Mouse (Mus musculus): ENCODE data around the gene 6030445D17Rik.

DNA sequence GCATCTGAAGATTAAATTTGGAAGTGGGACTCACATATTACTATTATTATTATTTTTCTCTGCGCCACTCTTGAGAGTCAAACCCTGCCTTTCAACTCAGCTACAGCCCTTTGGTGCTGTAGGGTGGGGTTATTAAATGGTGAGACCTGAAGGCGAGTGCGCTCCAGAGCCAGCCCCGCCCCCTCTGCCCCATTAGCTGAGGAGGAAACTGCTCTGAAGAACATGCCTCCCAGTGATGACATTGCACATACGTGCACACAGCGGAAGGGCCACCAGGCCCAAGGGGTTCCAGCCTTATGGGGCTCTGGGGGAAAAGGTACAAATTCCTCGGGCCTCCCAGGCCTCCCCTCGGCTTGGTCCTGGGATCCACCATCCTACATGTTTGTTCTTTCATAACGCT, 46.6 kb upstream of the 6030445D17Rik start:
- TF ChIP-seq POLR2A (IDR thresholded peaks at IDR 0.05; ENCODE audit: borderline replicate concordance, control insufficient read depth, low read depth, low read length) (no peak), CTCF (IDR thresholded peaks at IDR 0.05; ENCODE audit: control insufficient read depth, insufficient read depth, low read length) (no peak)

Data from bone marrow, adult 2 months (tissue).